Mouse (Mus musculus) frontal cortex, postnatal 14 days (tissue): ENCODE results near the gene Mrgprb2.

Experiments used
- DNase-seq, 2 experiments: peaks; one replicate each; pipeline ENCODE4 v3.0.0; 2022; ENCODE audit warnings: low spot score in 2 of 2

Gene Mrgprb2

DNA sequence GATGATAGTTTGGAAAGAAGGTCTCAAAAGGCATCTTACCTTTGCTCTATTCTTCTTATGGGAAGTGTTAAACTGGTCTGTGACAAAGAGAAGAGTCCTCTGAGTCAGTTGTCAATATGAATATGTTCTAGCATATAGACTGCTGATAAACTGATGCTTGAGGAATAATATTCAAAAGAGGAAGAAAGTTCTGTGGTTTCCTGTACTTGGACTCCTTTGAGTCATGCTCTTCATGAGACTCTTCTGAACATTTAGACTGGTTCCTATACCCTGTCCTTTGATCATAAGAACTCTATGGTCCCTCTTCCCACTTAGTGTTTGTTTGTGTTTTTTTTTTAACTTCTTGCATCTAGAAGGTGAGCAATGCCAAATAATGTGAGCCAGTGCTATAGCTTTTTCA, at the start of gene Mrgprb2:
TSS of gene Mrgprb2 (minus strand) at position 101 of the 400 bp plus-strand sequence.
- DNase-seq: no peak
